Mouse (Mus musculus): ENCODE measurements around the gene Vwa7.

GRCm38 (mm10) chr17:35027277-35028068, 11.1 kb downstream of the Vwa7 start, which contains the start of gene Sapcd1:
- TF ChIP-seq MYOD1 (IDR thresholded peaks at IDR 0.05; ENCODE audit: control insufficient read depth, insufficient read length, low read depth), result no peak
- TF ChIP-seq CTCF (IDR thresholded peaks at IDR 0.05; ENCODE audit: control insufficient read depth, insufficient read depth, insufficient read length), result no peak
- no peak for TF ChIP-seq MAX (IDR thresholded peaks at IDR 0.05)
- TF ChIP-seq CEBPB (IDR thresholded peaks at IDR 0.05; ENCODE audit: low read depth), result no peak

All from C2C12 (cell line).